Mouse (Mus musculus) stomach, embryonic 16.5 days (tissue): ENCODE measurements at regions not wholly inside any gene's neighbourhood (a gene's known extent, or its start where the extent isn't known, plus 50 kb on each side); places are given as distances from the start of the nearest gene placed in this dataset.

Experiments
- ATAC-seq: fragments of 200-750 bp; cut with Nextera tagmentation; 2 replicates; pipeline ENCODE4 v1.8.0; 2017; ENCODE audit warnings: moderate number of reproducible peaks, moderate TSS enrichment; ENCODE audit not compliant: insufficient read depth, low FRiP score
- H3K27ac ChIP-seq: fragments of 300-500 bp; sonication (generic); 2 replicates; pipeline ENCODE4 v1.5.1; 2014; ENCODE audit warnings: low read length
- H3K27me3 ChIP-seq: fragments of 300-500 bp; sonication (generic); 2 replicates; pipeline ENCODE4 v1.6.1; 2014; ENCODE audit warnings: low read length, control low read depth, mixed read lengths; ENCODE audit not compliant: control insufficient read depth, insufficient read depth
- H3K36me3 ChIP-seq: fragments of 300-500 bp; sonication (generic); 2 replicates; pipeline ENCODE4 v1.6.1; 2014; ENCODE audit warnings: low read length; ENCODE audit not compliant: control insufficient read depth, insufficient read depth
- H3K4me1 ChIP-seq: fragments of 300-500 bp; sonication (generic); 2 replicates; pipeline ENCODE4 v1.6.1; 2014; ENCODE audit warnings: low read length, control low read depth, mixed read lengths; ENCODE audit not compliant: control insufficient read depth, insufficient read depth
- H3K4me2 ChIP-seq: fragments of 300-500 bp; sonication (generic); 2 replicates; pipeline ENCODE4 v1.6.1; 2014; ENCODE audit warnings: low read depth, low read length, mixed read lengths
- H3K4me3 ChIP-seq: fragments of 300-500 bp; sonication (generic); replicated peaks from 2 replicates; pipeline ENCODE4 v1.5.1; 2014; ENCODE audit warnings: mild to moderate bottlenecking, low read length
- H3K9ac ChIP-seq: fragments of 300-500 bp; sonication (generic); 2 replicates; pipeline ENCODE4 v1.6.1; 2014; ENCODE audit warnings: low read length
- H3K9me3 ChIP-seq: fragments of 300-500 bp; sonication (generic); replicated peaks from 2 replicates; pipeline ENCODE4 v1.6.1; 2016; ENCODE audit warnings: low read length, control low read depth; ENCODE audit not compliant: control insufficient read depth
- WGBS: fragments of 180-500 bp; shearing (Covaris S2); extraction: QIAGEN DNeasy Blood & Tissue Kit; methylation state at CpG from one replicate; pipeline ENCODE4 v1.1.7; 2014; 5-methylcytosine and 5-hydroxymethylcytosine counted together

- Histone ChIP-seq H3K27ac (no peak overlapping the region), H3K27me3 (no peaks in the 10 kb centered on the region), H3K4me2 (no peak overlapping the region), H3K36me3 (no peaks in the 10 kb centered on the region), H3K9me3 (no peaks in the 10 kb centered on the region), H3K4me1 (0 out of 2 replicates have a peak, but pooled peaks cover 2% of the 10 kb centered on the region), H3K9ac (no peak overlapping the region), H3K4me3 (no peak overlapping the region)
- no peak for ATAC-seq
- WGBS, result 67% methylated on average over 8 of the region's 8 CpGs
Measured at GRCm38 (mm10) chr14:47909129-47909528, 211.5 kb upstream of the Peli2 start.

- Histone ChIP-seq H3K9me3 (no peaks in the 10 kb centered on the region), H3K36me3 (no peaks in the 10 kb centered on the region), H3K4me2 (no peak overlapping the region), H3K27me3 (no peaks in the 10 kb centered on the region), H3K4me3 (no peak overlapping the region), H3K27ac (no peak overlapping the region), H3K9ac (no peak overlapping the region), H3K4me1 (0 out of 2 replicates have a peak, but pooled peaks cover 2% of the 10 kb centered on the region)
- ATAC-seq, result no peak
- WGBS, result 48% methylated on average over 6 of the region's 6 CpGs
Measured at GRCm38 (mm10) chr14:47910741-47911295, 209.8 kb upstream of the Peli2 start.

GRCm38 (mm10) chr14:47911546-47912545, 208.8 kb upstream of the Peli2 start:
- H3K36me3 ChIP-seq, result no peaks in the 10 kb centered on the region
- ATAC-seq, result no peak
- WGBS, result 80% methylated on average over 9 of the region's 9 CpGs

GRCm38 (mm10) chr14:47915621-47916020, 205.0 kb upstream of the Peli2 start:
- H3K36me3 ChIP-seq, result no peaks in the 10 kb centered on the region
- H3K9ac ChIP-seq, result no peak overlapping the region
- H3K27me3 ChIP-seq, result no peaks in the 10 kb centered on the region
- 0 out of 2 replicates have a peak, but pooled peaks cover under 1% of the 10 kb centered on the region for H3K4me1 ChIP-seq
- H3K27ac ChIP-seq, result no peak overlapping the region
- no peak for ATAC-seq
- WGBS, result 25% methylated on average over 1 of the region's 1 CpGs
- no peak overlapping the region for H3K4me3 ChIP-seq
- H3K9me3 ChIP-seq, result no peaks in the 10 kb centered on the region
- H3K4me2 ChIP-seq, result no peak overlapping the region

More at GRCm38 (mm10) chr14:47911546-47912545, 208.8 kb upstream of the Peli2 start:
- Histone ChIP-seq H3K27me3 (no peaks in the 10 kb centered on the region), H3K27ac (no peak overlapping the region), H3K4me3 (no peak overlapping the region), H3K9ac (no peak overlapping the region), H3K4me2 (no peak overlapping the region), H3K4me1 (0 out of 2 replicates have a peak, but pooled peaks cover 2% of the 10 kb centered on the region), H3K9me3 (no peaks in the 10 kb centered on the region)

GRCm38 (mm10) chr14:47920638-47921347, 199.8 kb upstream of the Peli2 start:
- Histone ChIP-seq H3K27me3 (no peaks in the 10 kb centered on the region), H3K36me3 (no peaks in the 10 kb centered on the region), H3K9ac (no peak overlapping the region), H3K27ac (no peak overlapping the region), H3K4me1 (no peaks in the 10 kb centered on the region), H3K4me3 (no peak overlapping the region), H3K9me3 (no peaks in the 10 kb centered on the region), H3K4me2 (no peak overlapping the region)
- WGBS, result 86% methylated on average over 9 of the region's 9 CpGs
- no peak for ATAC-seq

- Histone ChIP-seq H3K9me3 (no peaks in the 10 kb centered on the region), H3K9ac (no peak overlapping the region), H3K4me2 (no peak overlapping the region), H3K27ac (no peak overlapping the region), H3K4me1 (no peaks in the 10 kb centered on the region), H3K4me3 (no peak overlapping the region), H3K27me3 (no peaks in the 10 kb centered on the region), H3K36me3 (no peaks in the 10 kb centered on the region)
- ATAC-seq, result no peak
- WGBS, result 37% methylated on average over 10 of the region's 10 CpGs
Measured at GRCm38 (mm10) chr14:47921811-47922277, 198.8 kb upstream of the Peli2 start.

GRCm38 (mm10) chr14:47926416-47926815, 194.2 kb upstream of the Peli2 start:
- H3K4me1 ChIP-seq, result no peaks in the 10 kb centered on the region
- no peak overlapping the region for H3K27ac ChIP-seq
- H3K4me3 ChIP-seq, result no peak overlapping the region
- H3K36me3 ChIP-seq, result no peaks in the 10 kb centered on the region
- no peaks in the 10 kb centered on the region for H3K27me3 ChIP-seq
- H3K9me3 ChIP-seq, result no peaks in the 10 kb centered on the region
- H3K4me2 ChIP-seq, result no peak overlapping the region
- no peak overlapping the region for H3K9ac ChIP-seq
- no peak for ATAC-seq
- WGBS, result 90% methylated on average over 3 of the region's 3 CpGs

- no peak overlapping the region for H3K4me2 ChIP-seq
- no peak for ATAC-seq
Measured at GRCm38 (mm10) chr14:47935401-47935800, 185.2 kb upstream of the Peli2 start.

More at GRCm38 (mm10) chr14:47935401-47935800, 185.2 kb upstream of the Peli2 start:
- Histone ChIP-seq H3K9ac (no peak overlapping the region), H3K9me3 (no peaks in the 10 kb centered on the region), H3K36me3 (no peaks in the 10 kb centered on the region), H3K27me3 (no peaks in the 10 kb centered on the region), H3K4me3 (no peak overlapping the region), H3K27ac (no peak overlapping the region), H3K4me1 (no peaks in the 10 kb centered on the region)
- WGBS, result 90% methylated on average over 6 of the region's 6 CpGs
